Mouse (Mus musculus): ENCODE results near the gene Lbx1.

Lbx1 gene

DNA sequence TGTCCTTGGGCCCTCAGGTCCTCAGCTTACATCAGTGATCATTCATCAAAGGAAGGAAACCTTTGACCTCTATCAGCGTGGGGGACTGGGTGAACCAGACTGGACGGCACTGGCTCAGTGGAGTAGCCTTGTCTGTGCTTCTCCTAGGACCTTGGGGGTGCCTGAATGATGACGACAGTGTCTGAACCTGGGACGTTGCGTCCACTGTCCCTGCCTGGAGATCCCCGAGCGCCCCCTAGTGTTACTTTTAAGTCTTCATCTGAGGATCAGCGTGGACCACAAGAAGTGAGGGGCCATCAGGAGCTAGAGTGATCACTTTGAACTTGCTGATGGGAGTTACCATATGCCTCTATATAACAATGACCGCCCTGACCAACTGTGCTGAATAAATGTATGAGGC is 19.4 kb downstream of the Lbx1 start:
- peak; percentile 70 for DNase-seq (ENCODE audit: low read depth, low spot score)

DNA sequence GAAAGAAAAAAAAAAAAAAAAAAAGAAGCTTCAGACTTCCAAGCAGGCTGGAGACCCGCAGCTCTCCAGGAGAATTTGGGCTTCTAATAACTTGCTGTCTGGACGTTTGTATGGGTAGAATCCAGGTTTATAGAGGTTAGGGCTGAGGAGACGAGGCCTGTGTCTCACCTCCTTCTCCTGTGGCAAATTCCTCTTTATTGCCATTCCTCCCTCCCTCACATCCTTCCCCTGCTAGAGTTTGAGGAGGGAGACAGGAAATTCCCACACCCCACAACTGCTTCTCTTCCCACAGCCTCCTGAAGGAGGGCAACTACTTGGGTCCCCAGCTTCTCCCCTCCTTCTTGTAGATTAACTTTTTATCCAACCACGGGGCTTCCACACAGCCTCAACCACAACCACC is 20.2 kb downstream of the Lbx1 start:
- DNase-seq (ENCODE audit: low read depth, low spot score): no peak

DNA sequence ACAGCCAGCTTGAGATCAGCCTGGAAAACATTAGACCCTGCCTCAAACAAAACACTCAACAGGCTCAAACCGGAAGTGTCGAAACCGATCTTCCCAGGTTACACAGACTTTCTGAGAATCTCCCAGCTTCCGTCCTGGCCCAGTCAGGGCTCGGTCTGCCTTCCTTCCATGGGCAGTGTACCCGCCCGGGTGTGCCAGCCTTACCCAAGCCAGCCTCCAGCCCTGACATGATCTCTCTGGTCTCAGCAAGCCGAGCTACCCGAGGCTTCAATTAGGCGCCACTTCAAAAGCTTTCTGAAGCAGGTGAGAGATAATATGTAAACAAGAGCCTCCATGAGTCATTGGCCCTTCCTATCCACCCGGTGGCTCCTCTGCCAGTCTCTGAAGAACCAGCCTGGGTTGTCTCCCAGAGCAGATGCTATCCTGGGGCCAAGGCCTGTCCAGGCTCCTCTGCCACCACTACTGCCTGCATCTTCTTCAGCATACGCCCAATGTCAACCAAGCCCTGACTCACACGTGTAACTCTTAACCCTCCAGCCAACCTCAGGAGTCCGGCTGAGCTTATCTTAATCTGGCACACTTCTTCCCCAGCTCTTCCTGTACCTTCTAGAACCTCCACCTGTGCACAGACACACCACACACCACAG is 25.7 kb downstream of the Lbx1 start:
- DNase-seq (ENCODE audit: low read depth, low spot score): no peak

DNA sequence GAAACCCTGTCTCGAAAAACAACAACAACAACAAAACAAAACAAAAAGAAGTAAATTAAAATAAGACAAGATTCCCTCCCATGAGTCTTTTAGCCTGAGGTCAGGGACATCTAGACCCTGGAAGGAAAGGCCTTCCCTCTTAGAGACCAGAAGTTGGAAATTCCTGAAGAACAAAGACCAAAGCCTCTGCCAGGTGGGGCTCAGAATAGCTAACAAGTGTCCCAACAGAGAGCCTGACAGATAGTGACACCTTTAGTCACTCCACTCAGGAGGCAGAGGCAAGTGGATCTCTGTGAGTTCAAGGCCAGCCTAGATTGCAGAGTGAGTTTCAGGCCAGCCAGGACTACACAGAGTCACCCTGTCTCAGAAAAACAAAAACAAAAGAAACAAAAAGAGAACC is 26.4 kb downstream of the Lbx1 start:
- no peak for DNase-seq (ENCODE audit: low read depth, low spot score)

DNA sequence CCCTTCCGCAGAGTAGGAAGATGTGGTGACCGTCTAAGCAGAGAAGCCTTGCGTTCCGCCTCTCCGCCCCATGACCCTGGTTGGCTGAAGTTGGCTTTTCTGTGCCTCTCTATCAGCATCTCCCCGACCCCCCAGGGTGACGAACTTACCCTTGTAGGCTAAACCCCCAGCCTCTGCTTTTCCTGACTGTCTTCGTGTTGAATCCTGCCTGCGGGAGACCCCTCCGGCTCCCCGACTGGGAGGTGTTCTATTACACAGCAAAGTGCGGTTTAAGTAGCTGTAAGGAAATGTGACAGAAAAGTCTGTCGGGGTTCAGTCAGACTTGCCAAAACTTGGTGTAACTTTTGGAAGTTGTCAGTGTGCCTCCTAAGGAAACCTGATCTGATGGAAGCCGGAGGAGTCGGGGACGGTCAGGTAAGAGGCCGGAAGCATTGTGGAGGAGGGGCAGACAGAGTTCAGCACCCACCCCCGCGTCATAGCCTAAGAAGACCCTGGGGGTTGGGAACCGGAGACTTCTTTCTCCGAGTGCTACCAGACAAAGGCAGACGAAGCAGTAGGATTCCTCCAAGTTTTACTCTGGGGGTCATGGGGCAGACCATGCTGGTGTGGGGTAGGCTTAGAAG is 27.1 kb downstream of the Lbx1 start:
- no peak for DNase-seq (ENCODE audit: low read depth, low spot score)

DNA sequence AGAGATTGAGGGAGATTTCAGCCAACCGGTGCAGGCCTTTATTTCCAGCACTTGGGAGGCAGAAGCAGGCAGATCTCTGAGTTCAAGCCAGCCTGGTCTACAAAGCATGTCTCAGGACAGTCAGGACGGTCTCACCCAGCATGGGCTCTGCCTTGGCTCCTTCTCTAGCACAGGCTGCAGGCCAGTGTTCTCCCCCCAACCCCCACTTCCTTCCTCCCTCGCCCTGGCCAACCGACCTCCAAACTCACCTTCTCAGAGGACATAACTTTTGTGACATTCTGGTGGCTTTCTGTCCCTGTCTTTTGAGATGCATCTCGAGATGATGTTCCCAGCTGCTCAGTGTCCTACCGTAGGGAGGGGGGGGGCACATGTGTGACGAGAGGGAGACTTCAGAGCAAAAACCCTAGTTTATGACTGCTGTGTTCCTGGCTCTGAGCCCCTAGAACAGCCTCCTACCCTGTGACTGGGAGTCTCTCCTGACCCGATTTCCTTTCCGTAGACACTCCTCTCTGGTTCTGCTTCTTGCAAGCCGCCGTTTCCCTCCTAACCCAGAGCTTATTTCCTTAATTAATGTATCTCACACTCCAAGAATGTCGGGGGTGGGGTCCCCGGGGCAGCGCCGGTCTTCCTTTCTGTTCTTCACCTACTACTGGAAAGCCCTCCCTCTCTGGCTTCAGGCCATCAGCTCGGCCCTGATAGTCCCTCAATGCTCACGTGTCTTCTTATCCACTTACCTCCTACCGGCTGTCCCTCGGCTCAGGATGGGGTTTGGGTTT is 27.8 kb downstream of the Lbx1 start:
- DNase-seq (ENCODE audit: low read depth, low spot score): no peak

DNA sequence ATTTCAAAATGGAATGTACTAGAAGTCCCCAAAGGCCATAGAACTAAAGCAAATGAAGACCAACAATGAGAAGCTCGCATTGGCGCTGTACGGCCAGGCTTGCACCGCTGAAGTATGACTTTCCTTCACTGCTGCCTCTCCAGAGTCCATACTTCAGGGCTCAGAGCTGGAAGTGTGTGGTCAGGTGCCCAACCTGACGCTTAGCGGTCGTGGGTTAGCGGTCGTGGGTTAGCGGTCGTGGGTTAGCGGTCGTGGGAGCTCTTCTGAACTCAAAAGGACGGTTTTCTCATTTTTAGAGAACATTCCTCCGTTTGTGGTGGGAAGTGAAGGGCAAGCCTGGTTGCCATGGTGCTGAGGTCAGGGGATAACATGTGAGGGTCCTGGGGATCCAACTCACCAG is 28.5 kb downstream of the Lbx1 start:
- DNase-seq (ENCODE audit: low read depth, low spot score): no peak

DNA sequence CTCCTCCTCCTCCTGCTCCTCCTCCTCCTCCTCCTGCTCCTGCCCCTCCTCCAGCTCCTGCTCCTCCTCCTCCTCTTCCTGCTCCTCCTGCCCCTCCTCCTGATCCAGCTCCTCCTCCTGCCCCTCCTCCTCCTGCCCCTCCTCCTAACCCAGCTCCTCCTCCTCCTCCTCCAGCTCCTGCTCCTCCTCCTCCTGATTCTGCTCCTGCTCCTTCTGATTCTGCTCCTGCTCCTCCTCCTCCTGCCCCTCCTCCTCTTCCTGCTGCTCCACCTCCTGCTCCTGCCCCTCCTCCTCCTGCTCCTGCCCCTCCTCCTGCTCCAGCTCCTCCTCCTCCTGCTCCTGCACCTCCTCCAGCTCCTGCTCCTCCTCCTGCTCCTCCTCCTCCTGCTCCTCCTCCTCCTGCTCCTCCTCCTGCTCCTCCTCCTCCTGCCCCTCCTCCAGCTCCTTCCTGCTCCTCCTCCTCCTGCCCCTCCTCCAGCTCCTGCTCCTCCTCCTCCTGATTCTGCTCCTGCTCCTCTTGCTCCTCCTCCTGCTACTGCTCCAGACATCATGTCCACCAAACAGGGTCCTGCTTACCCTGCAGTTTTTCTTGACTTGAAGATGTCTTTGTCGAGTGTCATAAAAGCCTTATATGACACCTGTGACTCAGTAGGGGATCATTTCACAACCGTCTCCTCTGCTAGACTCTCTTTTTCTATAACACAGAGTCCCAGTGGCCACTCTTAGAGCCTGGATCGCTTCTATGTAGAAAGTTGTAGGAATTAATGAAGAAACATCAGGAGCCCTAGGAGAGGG is 30.1 kb downstream of the Lbx1 start:
- DNase-seq (ENCODE audit: low read depth, low spot score): no peak

DNA sequence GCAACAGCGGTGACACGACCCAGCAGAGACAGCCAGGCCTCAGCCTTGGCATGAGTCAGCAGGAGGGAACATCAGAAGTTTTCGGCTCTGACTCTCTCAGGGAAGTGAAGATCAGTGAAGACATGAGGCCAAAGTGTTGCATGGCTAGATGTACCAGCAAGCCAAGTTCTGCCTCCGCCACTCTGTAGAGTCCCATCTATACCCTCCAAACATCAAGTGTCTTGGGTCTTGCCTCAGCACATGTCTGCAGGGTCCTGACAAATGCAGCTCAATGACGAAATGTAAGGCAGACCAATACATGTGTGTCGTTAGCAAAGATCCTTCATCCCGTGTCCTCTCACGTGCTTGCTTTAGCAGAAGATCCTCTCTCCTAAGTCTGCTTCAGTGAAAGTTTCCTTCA is 38.6 kb downstream of the Lbx1 start:
- DNase-seq (ENCODE audit: low read depth, low spot score): no peak

DNA sequence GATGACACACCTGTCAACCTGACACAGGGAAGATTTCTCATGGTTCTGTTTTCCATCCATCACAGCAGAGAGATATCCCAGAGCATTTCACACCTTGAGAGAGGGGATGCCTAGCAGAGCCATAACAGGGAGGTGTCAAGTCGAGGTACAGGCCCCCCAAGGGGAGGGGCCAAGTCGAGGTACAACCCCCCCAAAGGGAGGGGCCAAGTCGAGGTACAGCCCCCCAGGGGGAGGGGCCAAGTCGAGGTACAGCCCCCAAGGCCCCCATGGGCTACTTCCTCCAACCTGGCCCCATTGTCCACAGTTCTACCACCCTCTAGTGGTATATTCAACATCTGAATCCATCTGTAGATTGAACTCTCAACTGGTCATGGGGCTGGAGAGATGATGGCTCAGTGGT is 41.0 kb downstream of the Lbx1 start:
- DNase-seq (ENCODE audit: low read depth, low spot score): peak; percentile 31
